Mouse (Mus musculus): ENCODE data around the gene Notch1.

The Notch1 gene

DNA sequence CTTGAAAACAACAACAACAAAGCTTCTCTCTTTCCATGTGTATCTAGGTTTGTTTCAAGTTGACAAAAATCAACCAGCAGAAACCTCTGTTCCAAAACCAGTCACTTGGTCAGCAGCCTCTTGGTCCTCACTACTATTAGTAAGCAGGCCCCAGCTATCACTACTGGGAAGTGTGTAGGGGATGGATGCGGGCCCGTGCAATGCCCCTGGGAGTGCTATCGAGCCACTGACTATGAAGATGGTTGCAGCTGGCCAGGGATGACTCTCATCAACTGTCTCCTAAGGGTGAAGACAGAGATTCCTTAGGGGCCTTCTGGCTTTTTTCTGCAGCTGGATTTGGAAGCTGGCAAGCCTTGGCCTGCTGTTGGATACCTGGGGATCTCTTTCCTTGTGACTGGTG lies 13.4 kb upstream of the Notch1 start:
- no peak for DNase-seq

GRCm38 (mm10) chr2:26529221-26529805 lies 12.8 kb upstream of the Notch1 start:
- DNase-seq, result no peak

GRCm38 (mm10) chr2:26526443-26527257 lies 10.2 kb upstream of the Notch1 start:
- DNase-seq, result peak in 1 of 2 experiments; percentile 44

- peak; percentile 74 to 86 for DNase-seq
Measured at GRCm38 (mm10) chr2:26525355-26526018, 9.0 kb upstream of the Notch1 start.

- DNase-seq, result no peak
Measured at GRCm38 (mm10) chr2:26522327-26522726, 5.9 kb upstream of the Notch1 start.

DNA sequence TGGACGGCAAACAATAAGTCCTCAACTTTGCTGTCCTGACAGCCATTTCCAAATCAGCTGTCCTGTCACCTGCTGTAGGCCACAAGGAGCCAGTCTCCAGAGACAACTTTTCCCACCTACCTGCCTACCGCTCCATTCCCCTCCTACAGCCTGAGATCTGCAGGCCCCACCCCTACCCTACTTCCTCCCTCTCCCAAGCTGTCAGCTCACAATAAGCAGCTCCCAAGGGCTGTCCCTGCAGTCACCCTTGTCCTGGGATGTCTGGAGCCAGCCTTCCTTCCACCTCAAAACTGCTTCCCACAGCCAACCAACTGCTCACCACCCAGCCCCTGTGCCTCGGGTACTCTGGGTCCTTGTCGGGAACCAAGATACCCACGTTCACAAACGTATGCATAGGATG lies 3.3 kb upstream of the Notch1 start:
- DNase-seq, result no peak

- DNase-seq, result no peak
Measured at GRCm38 (mm10) chr2:26516987-26517386, 524 bp upstream of the Notch1 start.

DNA sequence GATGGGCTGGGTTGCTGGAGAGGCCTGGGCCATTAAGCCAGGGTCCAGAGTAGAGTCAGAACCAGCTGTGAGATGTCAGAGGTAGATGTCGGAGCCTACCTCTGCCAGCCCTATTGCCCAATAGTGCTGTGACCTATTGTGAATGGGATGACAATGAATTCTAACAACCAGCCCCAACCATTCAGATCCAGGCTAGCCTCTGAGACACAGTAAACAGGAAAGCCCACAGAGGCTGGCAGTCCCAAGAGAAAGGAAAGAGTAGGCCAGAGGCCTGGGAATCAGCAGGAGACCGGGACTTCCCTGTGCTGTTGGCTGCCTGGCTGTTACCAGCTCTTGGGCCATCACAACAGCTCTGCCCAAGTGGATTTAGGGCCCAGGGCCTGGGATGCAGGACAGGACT lies 1.1 kb downstream of the Notch1 start:
- DNase-seq, result no peak

GRCm38 (mm10) chr2:26513105-26513745 lies 3.2 kb downstream of the Notch1 start:
- no peak for DNase-seq

- no peak for DNase-seq
Measured at GRCm38 (mm10) chr2:26508661-26509060, 7.8 kb downstream of the Notch1 start.

- DNase-seq, result peak; percentile 54 to 73
Measured at GRCm38 (mm10) chr2:26507961-26508391, 8.5 kb downstream of the Notch1 start.

- DNase-seq, result peak; percentile 78 to 86
Measured at GRCm38 (mm10) chr2:26507481-26507886, 9.0 kb downstream of the Notch1 start.

DNA sequence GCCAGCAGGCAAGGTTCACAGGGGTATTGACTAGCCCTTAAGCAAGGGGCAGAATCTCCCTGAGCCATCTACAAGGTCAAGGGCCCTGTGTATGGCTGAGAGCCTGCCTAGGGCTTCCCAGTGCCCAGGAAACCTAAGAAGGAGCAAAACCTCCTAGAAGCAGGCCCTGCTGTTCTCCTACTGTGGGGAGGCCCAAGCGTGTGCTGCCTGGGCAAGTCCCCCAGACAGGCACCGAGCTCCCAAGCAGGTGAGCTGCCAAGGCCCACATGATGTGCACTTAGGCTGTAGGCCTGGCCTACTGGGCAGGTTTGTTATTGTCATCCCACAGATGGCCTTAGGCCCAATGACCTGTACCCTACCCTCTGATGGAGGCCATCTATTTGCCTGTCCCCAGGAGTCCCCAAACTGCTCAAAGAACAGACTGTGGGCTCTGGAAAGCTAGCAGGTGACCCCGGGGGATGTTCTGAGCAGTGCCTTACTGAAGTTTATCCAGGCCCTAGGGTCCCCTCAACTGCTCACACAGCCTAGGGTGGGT lies 9.7 kb downstream of the Notch1 start:
- DNase-seq, result peak in 1 of 2 experiments; percentile 4

DNA sequence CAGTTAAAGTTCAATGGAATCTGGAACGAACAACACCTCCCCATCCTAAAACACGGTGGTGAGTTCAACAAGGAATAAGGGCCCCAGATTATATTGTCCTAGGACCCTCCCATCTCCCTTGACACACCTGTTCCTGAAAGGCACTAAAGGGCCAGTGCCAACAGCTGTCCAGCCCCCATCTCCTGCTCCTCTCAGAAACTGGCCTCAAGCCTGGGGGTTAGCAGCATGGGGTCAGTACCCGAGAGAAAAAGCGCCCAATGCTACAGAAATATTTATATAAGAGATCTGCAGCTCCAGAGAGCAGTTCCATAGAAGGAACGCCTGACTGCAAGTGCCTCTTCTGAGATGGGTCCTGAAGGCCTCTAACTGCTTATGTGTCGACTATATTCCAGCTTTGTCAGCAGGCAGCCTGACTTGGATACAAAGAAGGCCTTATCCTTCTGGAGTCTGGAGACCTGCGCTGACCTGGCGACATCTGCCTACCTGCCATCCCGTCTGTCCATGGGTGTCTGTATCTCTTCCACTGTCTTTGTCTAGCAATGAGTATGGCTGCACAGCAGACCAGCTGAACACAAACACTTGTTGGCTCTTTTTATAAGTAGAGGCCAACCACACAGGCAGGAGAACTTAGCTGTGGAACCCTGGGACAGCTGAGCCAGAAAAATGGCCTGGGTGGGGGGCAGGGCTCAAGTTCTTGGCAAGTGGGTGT lies 11.5 kb downstream of the Notch1 start:
- no peak for DNase-seq

GRCm38 (mm10) chr2:26503661-26504575 lies 12.5 kb downstream of the Notch1 start:
- DNase-seq, result peak; percentile 88 to 93

DNA sequence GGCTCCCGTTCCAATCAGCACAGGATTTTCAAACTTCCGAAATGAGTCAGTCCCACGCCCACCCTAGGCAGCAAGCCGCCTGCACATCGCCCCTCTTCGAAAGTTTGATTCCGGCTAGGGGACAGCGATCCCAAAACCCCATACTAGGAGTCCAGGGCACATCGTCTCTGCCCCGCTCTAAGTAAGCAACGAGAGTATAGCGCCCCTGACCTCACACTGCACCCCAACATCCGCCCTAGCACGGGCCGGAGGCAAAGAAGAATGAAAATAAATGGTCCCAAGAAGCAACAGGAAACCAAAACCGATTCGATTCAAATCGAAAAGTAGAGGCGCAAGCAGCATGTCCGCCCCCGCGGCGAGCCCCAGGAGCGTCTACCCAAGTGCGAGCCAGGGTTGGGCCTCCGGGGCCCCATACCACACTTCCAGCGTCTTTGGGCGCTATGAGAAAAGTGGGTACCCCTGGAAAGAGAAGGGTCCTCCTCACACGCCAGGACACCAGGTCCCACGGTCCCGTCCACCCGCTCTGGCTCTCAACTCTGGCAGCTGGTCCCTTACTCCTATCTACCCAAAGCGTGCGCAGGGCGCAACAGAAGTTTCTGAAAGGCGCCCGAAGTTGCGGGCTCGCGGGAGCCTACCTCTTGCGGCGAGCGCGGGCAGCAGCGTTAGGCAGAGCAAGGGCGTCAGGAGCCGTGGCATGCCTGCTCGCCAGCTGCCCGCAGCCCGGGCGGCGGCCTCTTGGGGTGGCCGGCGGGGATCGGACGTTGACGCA lies 13.4 kb downstream of the Notch1 start:
- peak; percentile 57 to 70 for DNase-seq

DNA sequence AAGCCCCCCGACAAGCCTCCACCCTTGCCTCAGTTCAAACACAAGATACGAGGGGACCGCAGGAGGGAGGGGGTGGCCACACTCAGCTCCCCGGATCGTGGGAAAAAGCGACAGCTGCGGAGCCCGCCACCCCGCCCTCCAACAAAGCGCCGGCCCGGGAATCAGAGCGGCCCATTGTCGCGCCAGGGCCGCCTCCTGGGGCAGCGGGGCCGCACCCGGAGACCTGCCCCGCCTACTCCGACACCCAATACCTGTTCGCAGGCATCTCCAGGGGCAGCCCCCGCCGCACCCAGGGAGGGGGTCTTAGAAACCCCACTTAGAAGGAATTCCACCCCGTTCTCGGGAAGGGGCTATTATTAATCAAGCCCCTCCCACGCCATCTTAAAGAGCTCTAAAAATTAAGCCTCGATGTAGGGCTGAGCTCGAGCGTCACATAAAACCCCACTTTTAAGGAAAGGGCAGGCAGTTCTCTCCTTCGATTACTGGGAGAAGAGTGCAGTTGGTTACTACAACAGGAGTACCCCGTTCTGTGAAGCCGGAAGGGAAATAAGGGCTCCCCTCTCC lies 14.1 kb downstream of the Notch1 start:
- peak; percentile 75 to 81 for DNase-seq

- peak; percentile 50 to 60 for DNase-seq
Measured at GRCm38 (mm10) chr2:26501651-26502141, 14.8 kb downstream of the Notch1 start.

- peak; percentile 72 to 85 for DNase-seq
Measured at GRCm38 (mm10) chr2:26500599-26501370, 15.7 kb downstream of the Notch1 start.
